Mouse (Mus musculus): ENCODE data around the gene Rprd1b. TPM values are rescaled to one million over a fixed set of nuclear protein-coding genes. Genes with fewer than 3 reads are reported as not detected.

Rprd1b gene
- polyA plus RNA-seq, 1 experiment = 11.6 TPM

- Histone ChIP-seq H3K27me3 (ENCODE audit: control insufficient read depth, insufficient read depth, insufficient read length) (no peaks in the 10 kb centered on the region), H3ac (ENCODE audit: control insufficient read depth, insufficient read length) (no peak overlapping the region), H3K79me2 (ENCODE audit: control insufficient read depth, insufficient read depth) (peaks cover 8% of the 10 kb centered on the region), H3K4me2 (ENCODE audit: low read depth) (no peak overlapping the region), H3K36me3 (ENCODE audit: control insufficient read depth, insufficient read depth) (no peaks in the 10 kb centered on the region), H3K4me3 (no peak overlapping the region)
- TF ChIP-seq CEBPB (IDR thresholded peaks at IDR 0.05; ENCODE audit: insufficient read depth, poor library complexity, severe bottlenecking) (no peak), SRF (IDR thresholded peaks at IDR 0.05; ENCODE audit: control insufficient read depth, insufficient read length, low read depth) (no peak), E2F4 (IDR thresholded peaks at IDR 0.05; ENCODE audit: insufficient read depth) (no peak), MAX (IDR thresholded peaks at IDR 0.05; ENCODE audit: low read depth) (no peak), POLR2A (IDR thresholded peaks at IDR 0.05; ENCODE audit: insufficient read length, low read depth) (no peak), REST (IDR thresholded peaks at IDR 0.05; ENCODE audit: insufficient read depth, insufficient read length) (no peak), MYOG (IDR thresholded peaks at IDR 0.05; ENCODE audit: control insufficient read depth in 1 of 3, insufficient read depth in 1 of 3, insufficient read length in 2 of 3, low read depth in 2 of 3) (no peak), TCF3 (IDR thresholded peaks at IDR 0.05; ENCODE audit: insufficient read length, low read depth) (no peak), USF1 (IDR thresholded peaks at IDR 0.05; ENCODE audit: low read depth) (no peak), TCF12 (IDR thresholded peaks at IDR 0.05; ENCODE audit: insufficient read depth, poor library complexity, severe bottlenecking) (no peak), POLR2AphosphoS2 (IDR thresholded peaks at IDR 0.05; ENCODE audit: insufficient read length, low read depth) (no peak), MYOD1 (IDR thresholded peaks at IDR 0.05; ENCODE audit: control insufficient read depth in 1 of 3, insufficient read length in 2 of 3, low read depth in 2 of 3) (no peak)
These were observed 11.0 kb upstream of the Rprd1b start for GRCm38 (mm10) chr2:158017330-158017729.

GRCm38 (mm10) chr2:158027855-158028353 lies 393 bp upstream of the Rprd1b start:
- Histone ChIP-seq H3K36me3 (ENCODE audit: control insufficient read depth, insufficient read depth) (no peaks in the 10 kb centered on the region), H3K79me2 (ENCODE audit: control insufficient read depth, insufficient read depth) (peaks cover 56% of the 10 kb centered on the region), H3K4me2 (ENCODE audit: low read depth) (peak overlapping the region; percentile 88), H3ac (ENCODE audit: control insufficient read depth, insufficient read length) (peak overlapping the region; percentile 83), H3K27me3 (ENCODE audit: control insufficient read depth, insufficient read depth, insufficient read length) (no peaks in the 10 kb centered on the region), H3K4me3 (peak overlapping the region; percentile 98)
- TF ChIP-seq MYOD1 (IDR thresholded peaks at IDR 0.05; ENCODE audit: control insufficient read depth in 1 of 3, insufficient read length in 2 of 3, low read depth in 2 of 3) = no peak
- no peak for TF ChIP-seq TCF3 (IDR thresholded peaks at IDR 0.05; ENCODE audit: insufficient read length, low read depth)
- TF ChIP-seq CEBPB (IDR thresholded peaks at IDR 0.05; ENCODE audit: insufficient read depth, poor library complexity, severe bottlenecking) = no peak
- no peak for TF ChIP-seq POLR2A (IDR thresholded peaks at IDR 0.05; ENCODE audit: insufficient read length, low read depth)
- TF ChIP-seq POLR2AphosphoS2 (IDR thresholded peaks at IDR 0.05; ENCODE audit: insufficient read length, low read depth) = no peak
- TF ChIP-seq MYOG (IDR thresholded peaks at IDR 0.05; ENCODE audit: control insufficient read depth in 1 of 3, insufficient read depth in 1 of 3, insufficient read length in 2 of 3, low read depth in 2 of 3) = no peak
- TF ChIP-seq MAX (IDR thresholded peaks at IDR 0.05; ENCODE audit: low read depth) = no peak
- no peak for TF ChIP-seq E2F4 (IDR thresholded peaks at IDR 0.05; ENCODE audit: insufficient read depth)
- TF ChIP-seq REST (IDR thresholded peaks at IDR 0.05; ENCODE audit: insufficient read depth, insufficient read length) = no peak
- TF ChIP-seq SRF (IDR thresholded peaks at IDR 0.05; ENCODE audit: control insufficient read depth, insufficient read length, low read depth) = no peak
- no peak for TF ChIP-seq TCF12 (IDR thresholded peaks at IDR 0.05; ENCODE audit: insufficient read depth, poor library complexity, severe bottlenecking)
- TF ChIP-seq USF1 (IDR thresholded peaks at IDR 0.05; ENCODE audit: low read depth) = no peak

GRCm38 (mm10) chr2:158030007-158030406 lies 1.7 kb downstream of the Rprd1b start:
- no peaks in the 10 kb centered on the region for H3K36me3 ChIP-seq (ENCODE audit: control insufficient read depth, insufficient read depth)
- peak overlapping the region; percentile 85 for H3K4me2 ChIP-seq (ENCODE audit: low read depth)
- no peak overlapping the region for H3ac ChIP-seq (ENCODE audit: control insufficient read depth, insufficient read length)
- H3K4me3 ChIP-seq = peak overlapping the region; percentile 98
- H3K27me3 ChIP-seq (ENCODE audit: control insufficient read depth, insufficient read depth, insufficient read length) = no peaks in the 10 kb centered on the region
- TF ChIP-seq POLR2A (IDR thresholded peaks at IDR 0.05; ENCODE audit: insufficient read length, low read depth) = no peak
- no peak for TF ChIP-seq MYOG (IDR thresholded peaks at IDR 0.05; ENCODE audit: control insufficient read depth in 1 of 3, insufficient read depth in 1 of 3, insufficient read length in 2 of 3, low read depth in 2 of 3)
- H3K79me2 ChIP-seq (ENCODE audit: control insufficient read depth, insufficient read depth) = peaks cover 68% of the 10 kb centered on the region

- Histone ChIP-seq H3K4me3 (no peak overlapping the region), H3K36me3 (ENCODE audit: control insufficient read depth, insufficient read depth) (peaks cover 6% of the 10 kb centered on the region), H3K79me2 (ENCODE audit: control insufficient read depth, insufficient read depth) (peaks cover 80% of the 10 kb centered on the region), H3K4me2 (ENCODE audit: low read depth) (no peak overlapping the region), H3ac (ENCODE audit: control insufficient read depth, insufficient read length) (no peak overlapping the region), H3K27me3 (ENCODE audit: control insufficient read depth, insufficient read depth, insufficient read length) (no peaks in the 10 kb centered on the region)
- TF ChIP-seq MYOG (IDR thresholded peaks at IDR 0.05; ENCODE audit: control insufficient read depth in 1 of 3, insufficient read depth in 1 of 3, insufficient read length in 2 of 3, low read depth in 2 of 3) = no peak
- no peak for TF ChIP-seq MAX (IDR thresholded peaks at IDR 0.05; ENCODE audit: low read depth)
- no peak for TF ChIP-seq SRF (IDR thresholded peaks at IDR 0.05; ENCODE audit: control insufficient read depth, insufficient read length, low read depth)
- TF ChIP-seq USF1 (IDR thresholded peaks at IDR 0.05; ENCODE audit: low read depth) = no peak
- TF ChIP-seq CEBPB (IDR thresholded peaks at IDR 0.05; ENCODE audit: insufficient read depth, poor library complexity, severe bottlenecking) = no peak
- no peak for TF ChIP-seq REST (IDR thresholded peaks at IDR 0.05; ENCODE audit: insufficient read depth, insufficient read length)
- TF ChIP-seq MYOD1 (IDR thresholded peaks at IDR 0.05; ENCODE audit: control insufficient read depth in 1 of 3, insufficient read length in 2 of 3, low read depth in 2 of 3) = no peak
- TF ChIP-seq POLR2A (IDR thresholded peaks at IDR 0.05; ENCODE audit: insufficient read length, low read depth) = no peak
- TF ChIP-seq POLR2AphosphoS2 (IDR thresholded peaks at IDR 0.05; ENCODE audit: insufficient read length, low read depth) = no peak
- no peak for TF ChIP-seq TCF12 (IDR thresholded peaks at IDR 0.05; ENCODE audit: insufficient read depth, poor library complexity, severe bottlenecking)
- no peak for TF ChIP-seq E2F4 (IDR thresholded peaks at IDR 0.05; ENCODE audit: insufficient read depth)
These were observed 7.5 kb downstream of the Rprd1b start for GRCm38 (mm10) chr2:158035813-158036212.

- Histone ChIP-seq H3K27me3 (ENCODE audit: control insufficient read depth, insufficient read depth, insufficient read length) (no peaks in the 10 kb centered on the region), H3ac (ENCODE audit: control insufficient read depth, insufficient read length) (no peak overlapping the region), H3K36me3 (ENCODE audit: control insufficient read depth, insufficient read depth) (peaks cover 6% of the 10 kb centered on the region), H3K79me2 (ENCODE audit: control insufficient read depth, insufficient read depth) (peaks cover 80% of the 10 kb centered on the region), H3K4me2 (ENCODE audit: low read depth) (no peak overlapping the region), H3K4me3 (no peak overlapping the region)
- TF ChIP-seq USF1 (IDR thresholded peaks at IDR 0.05; ENCODE audit: low read depth) = no peak
- no peak for TF ChIP-seq POLR2A (IDR thresholded peaks at IDR 0.05; ENCODE audit: insufficient read length, low read depth)
- TF ChIP-seq MYOG (IDR thresholded peaks at IDR 0.05; ENCODE audit: control insufficient read depth in 1 of 3, insufficient read depth in 1 of 3, insufficient read length in 2 of 3, low read depth in 2 of 3) = no peak
- no peak for TF ChIP-seq E2F4 (IDR thresholded peaks at IDR 0.05; ENCODE audit: insufficient read depth)
- no peak for TF ChIP-seq MAX (IDR thresholded peaks at IDR 0.05; ENCODE audit: low read depth)
- no peak for TF ChIP-seq SRF (IDR thresholded peaks at IDR 0.05; ENCODE audit: control insufficient read depth, insufficient read length, low read depth)
- TF ChIP-seq MYOD1 (IDR thresholded peaks at IDR 0.05; ENCODE audit: control insufficient read depth in 1 of 3, insufficient read length in 2 of 3, low read depth in 2 of 3) = no peak
- TF ChIP-seq CEBPB (IDR thresholded peaks at IDR 0.05; ENCODE audit: insufficient read depth, poor library complexity, severe bottlenecking) = no peak
These were observed 8.1 kb downstream of the Rprd1b start for GRCm38 (mm10) chr2:158036408-158036807.
